Mouse (Mus musculus) kidney, embryonic 15.5 days (tissue): ENCODE data around the gene Chrne. TPM values are rescaled to one million over a fixed set of nuclear protein-coding genes. Genes with fewer than 3 reads are reported as not detected.

Source experiments
- ATAC-seq: fragments of 200-750 bp; cut with Nextera tagmentation; replicated peaks from 2 replicates; pipeline ENCODE4 v1.8.0; 2017; ENCODE audit warnings: moderate TSS enrichment; ENCODE audit not compliant: low FRiP score
- H3K27ac ChIP-seq: fragments of 300-500 bp; sonication (generic); 2 replicates; pipeline ENCODE4 v1.5.1; 2015; ENCODE audit warnings: mild to moderate bottlenecking, inconsistent platforms
- H3K27me3 ChIP-seq: fragments of 300-500 bp; sonication (generic); 2 replicates; pipeline ENCODE4 v1.6.1; 2015; ENCODE audit warnings: inconsistent platforms
- H3K36me3 ChIP-seq: fragments of 300-500 bp; sonication (generic); 2 replicates; pipeline ENCODE4 v1.6.1; 2015; ENCODE audit warnings: inconsistent platforms
- H3K4me1 ChIP-seq: fragments of 300-500 bp; sonication (generic); 2 replicates; pipeline ENCODE4 v1.6.1; 2015; ENCODE audit warnings: inconsistent platforms
- H3K4me2 ChIP-seq: fragments of 300-500 bp; sonication (generic); 2 replicates; pipeline ENCODE4 v1.6.1; 2015; ENCODE audit warnings: moderate library complexity, mild to moderate bottlenecking, inconsistent platforms
- H3K4me3 ChIP-seq: fragments of 300-500 bp; sonication (generic); replicated peaks from 2 replicates; pipeline ENCODE4 v1.5.1; 2015; ENCODE audit warnings: mild to moderate bottlenecking, inconsistent platforms
- H3K9ac ChIP-seq: fragments of 300-500 bp; sonication (generic); 2 replicates; pipeline ENCODE4 v1.6.1; 2015; ENCODE audit warnings: mild to moderate bottlenecking, inconsistent platforms
- H3K9me3 ChIP-seq: fragments of 300-500 bp; sonication (generic); replicated peaks from 2 replicates; pipeline ENCODE4 v1.6.1; 2016; ENCODE audit warnings: inconsistent platforms
- WGBS: fragments of 180-500 bp; shearing (Covaris S2); methylation state at CpG from one replicate; pipeline ENCODE4 v1.1.7; 2015; ENCODE audit warnings: mixed read lengths; 5-methylcytosine and 5-hydroxymethylcytosine counted together
- polyA plus RNA-seq: library from polyadenylated mRNA; unstranded; fragments of >200 nt; fragmentation: Nextera tagmentation; extraction: Ambion mirVana; gene quantifications from 2 replicates; pipeline ENCODE4 v1.2.1, GENCODE M21; 2015

The Chrne gene
- 0.27 TPM in 1 of 2 replicates, not detected in the other for polyA plus RNA-seq

- no peak within 1 kb of the TSS for H3K9ac ChIP-seq
- H3K4me3 ChIP-seq: no peak within 1 kb of the TSS
- peaks cover 26% of the 10 kb centered on the region for H3K4me1 ChIP-seq
- 45% methylated on average over 1 of the region's 1 CpGs for WGBS
- ATAC-seq: no peak
- no peaks in the 10 kb centered on the region for H3K9me3 ChIP-seq
- no peaks in the 10 kb centered on the region for H3K36me3 ChIP-seq
- H3K4me2 ChIP-seq: no peak within 1 kb of the TSS
- H3K27me3 ChIP-seq: no peaks in the 10 kb centered on the region
- no peak within 1 kb of the TSS for H3K27ac ChIP-seq
Observed at GRCm38 (mm10) chr11:70619101-70619500, at the start of gene Chrne. Gene Chrne, minus strand, starts transcription at chr11:70619216.

- peaks cover 35% of the 10 kb centered on the region for H3K4me1 ChIP-seq
- under 1% methylated on average over 15 of the region's 15 CpGs for WGBS
- peak overlapping the region; percentile 91 for H3K4me2 ChIP-seq
- no peaks in the 10 kb centered on the region for H3K27me3 ChIP-seq
- H3K27ac ChIP-seq: peak overlapping the region; percentile 100
- peaks cover 55% of the 10 kb centered on the region for H3K36me3 ChIP-seq
- H3K9ac ChIP-seq: peak overlapping the region; percentile 60
- ATAC-seq: no peak; the same call in 1 of the 2 replicates
- H3K9me3 ChIP-seq: no peaks in the 10 kb centered on the region
- peak overlapping the region; percentile 82 for H3K4me3 ChIP-seq
Observed at GRCm38 (mm10) chr11:70668335-70668770, 49.3 kb upstream of the Chrne start.

DNA sequence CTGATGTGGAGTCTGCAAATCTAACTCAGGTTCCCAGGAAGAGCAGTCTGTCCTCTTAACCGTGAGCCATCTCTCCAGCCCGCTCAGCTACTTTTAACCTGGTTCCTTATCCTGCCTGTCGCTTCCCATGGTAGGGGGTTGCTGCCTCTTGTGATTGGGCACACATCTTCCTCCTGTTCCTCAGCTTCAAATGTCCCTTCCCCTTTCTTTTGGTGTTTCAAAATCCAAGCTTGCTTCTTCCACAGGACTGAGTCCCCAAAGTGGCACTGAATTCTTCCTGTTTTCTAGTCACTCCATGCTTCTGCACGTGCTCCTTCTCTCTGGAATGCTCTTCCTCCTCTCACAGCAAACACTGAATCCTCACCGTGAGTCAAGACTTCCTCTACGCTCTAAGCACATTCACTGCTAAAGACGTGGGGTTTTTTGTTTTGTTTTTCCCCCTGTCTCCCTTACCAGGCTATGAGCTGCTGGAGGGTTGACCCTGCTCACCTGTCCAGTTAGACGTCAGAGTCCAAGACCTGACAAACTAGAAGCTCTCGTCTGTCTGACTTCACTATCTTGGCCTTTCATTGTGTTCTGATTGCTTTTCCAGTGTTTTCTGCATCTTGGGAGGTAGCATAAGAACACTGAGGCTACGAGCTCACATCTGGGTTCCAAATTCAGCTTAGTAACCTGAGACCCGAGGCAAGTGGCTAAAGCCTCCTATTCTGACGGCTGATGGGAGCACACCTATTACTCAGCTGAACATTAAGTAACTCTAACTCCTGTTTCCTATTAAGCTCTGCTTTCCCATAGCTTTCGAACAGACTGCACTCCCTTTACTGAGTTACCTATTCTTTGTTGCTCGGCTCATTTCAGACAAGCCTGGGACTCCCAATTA is 48.5 kb upstream of the Chrne start:
- H3K27me3 ChIP-seq: no peaks in the 10 kb centered on the region
- ATAC-seq: no peak
- WGBS: 60% methylated on average over 14 of the region's 14 CpGs
- H3K36me3 ChIP-seq: peaks cover 59% of the 10 kb centered on the region
- peak overlapping the region; percentile 100 for H3K27ac ChIP-seq
- H3K9me3 ChIP-seq: no peaks in the 10 kb centered on the region
- peak overlapping the region; percentile 60 for H3K9ac ChIP-seq
- peak overlapping the region; percentile 82 for H3K4me3 ChIP-seq
- peaks cover 35% of the 10 kb centered on the region for H3K4me1 ChIP-seq
- H3K4me2 ChIP-seq: peak overlapping the region; percentile 91

DNA sequence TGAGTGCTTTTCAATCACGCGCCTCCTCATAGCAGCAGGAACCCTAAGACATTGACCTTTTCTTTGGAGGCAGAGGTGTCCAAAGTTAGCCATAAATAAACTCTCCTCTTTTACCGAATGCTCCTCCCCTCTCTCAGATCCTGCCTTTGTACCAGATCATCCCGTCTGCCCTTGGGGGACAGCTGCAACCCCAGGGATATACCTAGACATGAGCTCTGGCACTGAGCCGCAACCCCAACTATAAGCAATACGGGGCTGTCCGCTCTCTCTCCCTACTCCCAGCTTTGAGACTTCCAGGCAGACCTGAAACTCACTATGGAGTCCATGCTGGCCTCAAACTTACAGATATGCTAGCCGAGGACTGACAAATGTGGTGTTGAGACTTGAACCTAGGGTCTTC is 47.7 kb upstream of the Chrne start:
- H3K36me3 ChIP-seq: peaks cover 60% of the 10 kb centered on the region
- no peaks in the 10 kb centered on the region for H3K27me3 ChIP-seq
- no peak overlapping the region for H3K9ac ChIP-seq
- no peaks in the 10 kb centered on the region for H3K9me3 ChIP-seq
- no peak overlapping the region for H3K4me2 ChIP-seq
- H3K4me3 ChIP-seq: no peak overlapping the region
- ATAC-seq: no peak
- peaks cover 35% of the 10 kb centered on the region for H3K4me1 ChIP-seq
- H3K27ac ChIP-seq: 0 out of 2 replicates have a peak overlapping the region, but pooled peaks have one; percentile 3
- WGBS: 96% methylated on average over 8 of the region's 8 CpGs

DNA sequence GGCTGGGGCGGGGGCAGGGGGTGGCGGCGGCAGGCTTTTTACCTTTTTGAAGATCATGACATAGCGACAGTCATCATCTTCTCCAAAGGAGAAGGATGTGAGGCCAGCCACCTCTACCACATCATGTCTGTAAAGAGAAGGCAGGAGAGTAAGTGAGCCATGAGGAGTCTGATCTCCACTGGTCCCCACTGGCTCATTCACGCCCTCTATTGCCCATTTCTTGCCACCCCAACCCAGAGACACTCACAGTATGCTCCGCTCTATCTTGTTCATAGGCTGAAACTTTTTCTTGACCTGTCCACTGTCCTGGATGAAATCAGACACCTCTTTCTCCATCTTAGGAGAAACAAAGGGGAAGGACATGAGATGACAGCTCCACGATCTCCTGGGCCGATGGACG is 45.7 kb upstream of the Chrne start:
- no peaks in the 10 kb centered on the region for H3K27me3 ChIP-seq
- no peak overlapping the region for H3K27ac ChIP-seq
- no peak for ATAC-seq
- peaks cover 21% of the 10 kb centered on the region for H3K4me1 ChIP-seq
- 86% methylated on average over 9 of the region's 9 CpGs for WGBS
- H3K9ac ChIP-seq: no peak overlapping the region
- H3K36me3 ChIP-seq: peaks cover 71% of the 10 kb centered on the region
- H3K4me3 ChIP-seq: no peak overlapping the region
- no peaks in the 10 kb centered on the region for H3K9me3 ChIP-seq
- H3K4me2 ChIP-seq: no peak overlapping the region

DNA sequence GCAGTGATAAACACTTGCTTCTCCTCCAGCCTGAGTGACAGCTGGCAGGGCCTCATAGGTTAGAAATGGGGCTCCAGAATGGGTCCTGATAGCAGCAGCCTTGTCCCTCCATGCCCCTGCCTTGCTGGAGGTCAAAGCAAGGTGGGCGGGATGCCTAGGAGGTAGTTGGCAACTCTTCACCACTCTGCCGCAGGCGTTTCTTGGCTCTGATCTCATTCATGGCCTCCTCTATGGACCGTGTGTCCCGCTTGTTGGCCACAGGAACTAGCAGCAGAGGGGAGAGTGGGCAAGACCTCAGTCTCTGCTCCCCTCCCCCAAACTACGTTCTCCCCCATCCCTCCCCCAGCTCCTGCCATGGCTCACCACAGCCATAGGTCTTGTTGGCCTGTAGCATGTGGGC is 44.9 kb upstream of the Chrne start:
- ATAC-seq: no peak
- no peak overlapping the region for H3K4me3 ChIP-seq
- H3K9me3 ChIP-seq: no peaks in the 10 kb centered on the region
- WGBS: 85% methylated on average over 6 of the region's 6 CpGs
- H3K27me3 ChIP-seq: no peaks in the 10 kb centered on the region
- H3K9ac ChIP-seq: no peak overlapping the region
- peaks cover 75% of the 10 kb centered on the region for H3K36me3 ChIP-seq
- H3K4me1 ChIP-seq: peaks cover 18% of the 10 kb centered on the region
- no peak overlapping the region for H3K4me2 ChIP-seq
- no peak overlapping the region for H3K27ac ChIP-seq

- no peak overlapping the region for H3K4me2 ChIP-seq
- 95% methylated on average over 8 of the region's 8 CpGs for WGBS
- peaks cover 24% of the 10 kb centered on the region for H3K4me1 ChIP-seq
- H3K9ac ChIP-seq: no peak overlapping the region
- H3K36me3 ChIP-seq: peaks cover 75% of the 10 kb centered on the region
- H3K27ac ChIP-seq: no peak overlapping the region
- H3K27me3 ChIP-seq: no peaks in the 10 kb centered on the region
- no peaks in the 10 kb centered on the region for H3K9me3 ChIP-seq
- ATAC-seq: no peak
- H3K4me3 ChIP-seq: no peak overlapping the region
Observed at GRCm38 (mm10) chr11:70663101-70663500, 44.1 kb upstream of the Chrne start.

DNA sequence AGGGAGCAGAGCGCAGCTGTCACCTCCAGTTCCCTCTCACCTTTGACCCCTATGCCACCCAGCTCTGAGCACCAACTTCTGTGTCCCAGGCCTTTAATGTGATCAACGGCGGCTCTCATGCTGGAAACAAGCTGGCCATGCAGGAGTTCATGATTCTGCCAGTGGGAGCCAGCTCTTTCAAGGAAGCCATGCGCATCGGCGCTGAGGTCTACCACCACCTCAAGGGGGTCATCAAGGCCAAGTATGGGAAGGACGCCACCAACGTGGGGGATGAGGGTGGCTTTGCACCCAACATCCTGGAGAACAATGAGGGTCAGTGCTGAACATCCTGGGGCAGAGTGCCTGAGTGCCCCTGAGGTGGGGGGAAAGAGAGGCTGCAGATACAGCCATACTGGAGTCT is 41.6 kb upstream of the Chrne start:
- Histone ChIP-seq H3K9me3 (no peaks in the 10 kb centered on the region), H3K9ac (no peak overlapping the region), H3K4me2 (no peak overlapping the region), H3K4me3 (no peak overlapping the region), H3K27ac (no peak overlapping the region), H3K4me1 (peaks cover 34% of the 10 kb centered on the region), H3K27me3 (no peaks in the 10 kb centered on the region), H3K36me3 (peaks cover 59% of the 10 kb centered on the region)
- ATAC-seq: no peak
- 85% methylated on average over 8 of the region's 8 CpGs for WGBS

- H3K27me3 ChIP-seq: no peaks in the 10 kb centered on the region
- peaks cover 38% of the 10 kb centered on the region for H3K4me1 ChIP-seq
- no peak overlapping the region for H3K4me3 ChIP-seq
- peaks cover 43% of the 10 kb centered on the region for H3K36me3 ChIP-seq
- no peak overlapping the region for H3K9ac ChIP-seq
- no peak overlapping the region for H3K27ac ChIP-seq
- no peaks in the 10 kb centered on the region for H3K9me3 ChIP-seq
- no peak overlapping the region for H3K4me2 ChIP-seq
- ATAC-seq: no peak
- 71% methylated on average over 8 of the region's 8 CpGs for WGBS
Observed at GRCm38 (mm10) chr11:70658942-70659341, 39.9 kb upstream of the Chrne start.

DNA sequence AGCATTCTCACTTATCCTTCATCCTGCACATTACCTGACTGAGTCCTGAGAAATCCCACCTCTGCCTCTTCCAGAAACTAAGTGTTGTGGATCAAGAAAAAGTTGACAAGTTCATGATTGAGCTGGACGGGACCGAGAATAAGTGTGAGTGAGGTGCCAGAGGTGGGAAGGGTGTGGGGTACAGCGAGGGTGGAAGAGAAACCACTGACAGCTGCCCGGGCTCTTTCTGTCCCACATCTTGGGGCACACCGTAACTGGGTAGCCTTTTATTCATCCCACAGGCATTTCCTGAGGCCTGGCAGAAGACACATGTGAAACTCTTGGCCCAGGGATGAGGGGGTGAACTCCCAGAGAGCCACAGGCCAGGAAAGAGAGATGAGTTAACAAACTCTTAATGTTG is 39.5 kb upstream of the Chrne start:
- Histone ChIP-seq H3K36me3 (peaks cover 38% of the 10 kb centered on the region), H3K4me3 (no peak overlapping the region), H3K9ac (no peak overlapping the region), H3K9me3 (no peaks in the 10 kb centered on the region), H3K27ac (no peak overlapping the region), H3K4me1 (peaks cover 38% of the 10 kb centered on the region), H3K4me2 (no peak overlapping the region), H3K27me3 (no peaks in the 10 kb centered on the region)
- 79% methylated on average over 5 of the region's 5 CpGs for WGBS
- no peak for ATAC-seq

DNA sequence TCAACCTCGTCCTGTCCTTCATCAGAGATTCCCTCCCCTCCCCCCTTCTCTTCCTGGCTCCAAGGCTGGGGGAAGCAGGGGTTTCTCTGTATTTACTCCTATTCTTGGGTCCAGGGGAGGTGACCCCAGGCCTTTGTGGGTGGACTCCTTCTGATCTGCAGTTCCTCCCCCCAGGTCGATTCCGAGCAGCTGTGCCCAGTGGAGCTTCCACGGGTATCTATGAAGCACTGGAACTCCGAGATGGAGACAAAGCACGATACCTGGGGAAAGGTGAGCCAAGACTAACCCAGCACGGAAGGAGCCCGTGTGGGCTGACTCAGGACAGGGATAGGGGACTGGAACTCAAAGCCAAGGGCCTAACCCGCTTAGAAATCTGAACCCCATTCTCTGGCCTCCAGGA is 39.0 kb upstream of the Chrne start:
- no peak overlapping the region for H3K4me3 ChIP-seq
- H3K4me1 ChIP-seq: peaks cover 39% of the 10 kb centered on the region
- peak overlapping the region; percentile 95 for H3K4me2 ChIP-seq
- no peak overlapping the region for H3K9ac ChIP-seq
- no peaks in the 10 kb centered on the region for H3K9me3 ChIP-seq
- peaks cover 35% of the 10 kb centered on the region for H3K36me3 ChIP-seq
- no peak overlapping the region for H3K27ac ChIP-seq
- no peak for ATAC-seq
- WGBS: 40% methylated on average over 9 of the region's 9 CpGs
- no peaks in the 10 kb centered on the region for H3K27me3 ChIP-seq

- Histone ChIP-seq H3K36me3 (peaks cover 35% of the 10 kb centered on the region), H3K4me2 (peak overlapping the region; percentile 95), H3K27ac (peak overlapping the region; percentile 99; the same call in 1 of the 2 replicates), H3K27me3 (no peaks in the 10 kb centered on the region), H3K4me1 (peaks cover 43% of the 10 kb centered on the region), H3K9me3 (no peaks in the 10 kb centered on the region), H3K9ac (0 out of 2 replicates have a peak overlapping the region, but pooled peaks have one; percentile 19), H3K4me3 (no peak overlapping the region)
- 30% methylated on average over 6 of the region's 6 CpGs for WGBS
- ATAC-seq: no peak
Observed at GRCm38 (mm10) chr11:70657573-70657972, 38.6 kb upstream of the Chrne start.
